Mouse (Mus musculus): ENCODE data around the gene Tmem248. TPM values are rescaled to one million over a fixed set of nuclear protein-coding genes. Genes with fewer than 3 reads are reported as not detected.

The Tmem248 gene
- polyA plus RNA-seq, 1 experiment from 2014 or later, result 47.0 TPM

DNA sequence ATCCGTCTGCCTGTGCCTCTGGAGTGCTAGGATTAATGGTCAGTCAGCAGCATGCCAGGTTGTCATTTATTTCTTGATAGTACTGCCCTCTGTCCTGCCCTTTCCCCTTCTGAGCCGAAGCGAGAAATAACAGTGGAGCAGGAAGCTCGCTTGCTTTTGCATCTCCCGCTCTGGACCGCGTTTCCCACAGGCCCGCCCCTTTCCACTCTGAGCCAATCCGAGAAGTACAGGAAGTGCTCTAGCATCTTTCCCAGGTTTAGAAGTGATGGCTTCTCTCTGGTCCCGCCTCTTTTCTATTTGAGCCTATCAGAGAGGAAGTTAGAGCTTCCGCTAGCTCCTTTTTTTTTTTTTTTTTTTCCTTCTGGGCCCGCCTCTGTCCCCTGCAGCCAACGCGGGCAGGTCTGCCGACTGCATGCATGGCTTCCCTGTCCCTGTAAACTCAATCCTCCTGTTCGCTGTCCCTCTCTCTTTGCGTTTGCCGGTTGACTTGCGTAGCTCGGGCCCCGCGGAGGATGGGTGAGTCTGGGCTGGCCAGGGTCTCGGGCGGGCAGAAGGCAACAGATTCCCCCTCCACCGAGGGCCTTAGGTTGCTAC lies 39.9 kb downstream of the Tmem248 start:
- Histone ChIP-seq H3K27ac (ENCODE audit: low read depth, low read length) (peak overlapping the region; percentile 66), H3K9me3 (ENCODE audit: control insufficient read depth) (no peaks in the 10 kb centered on the region), H3K27me3 (replicated peaks; ENCODE audit: control insufficient read depth, insufficient read depth, low read length) (no peaks in the 10 kb centered on the region), H3K4me1 (replicated peaks; ENCODE audit: control insufficient read depth, insufficient read depth, low read length) (no peaks in the 10 kb centered on the region), H3K9ac (ENCODE audit: low read depth, low read length) (peak overlapping the region; percentile 68), H3K4me3 (ENCODE audit: low read depth, low read length) (peak overlapping the region; percentile 64), H3K4me2 (replicated peaks; ENCODE audit: low read depth) (peak overlapping the region; percentile 71), H3K36me3 (ENCODE audit: control insufficient read depth, insufficient read depth) (peaks cover 18% of the 10 kb centered on the region; the same call in 1 of the 2 replicates)
- ATAC-seq, result peak; percentile 90
- no peak for TF ChIP-seq CTCF (IDR thresholded peaks at IDR 0.05; ENCODE audit: low read depth)
- WGBS, result under 1% methylated on average over 24 of the region's 25 CpGs

DNA sequence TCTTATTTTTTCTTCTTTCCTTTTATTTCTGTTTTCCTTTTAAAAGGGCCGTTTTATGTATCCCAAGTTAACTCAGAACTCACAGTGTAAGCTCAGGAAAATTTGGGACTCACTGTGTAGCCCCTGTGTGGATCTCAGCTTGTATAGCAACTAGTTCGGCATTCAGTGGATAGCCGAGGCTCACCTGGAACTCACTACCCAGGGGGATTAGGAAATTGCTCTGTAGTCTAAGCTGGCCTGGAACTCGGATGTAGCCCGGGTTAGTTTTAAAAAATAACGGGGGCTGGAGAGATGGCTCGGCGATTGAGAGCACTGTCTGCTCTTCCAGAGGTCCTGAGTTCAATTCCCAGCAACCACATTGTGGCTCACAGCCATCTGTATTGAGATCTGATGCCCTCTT lies 40.4 kb downstream of the Tmem248 start:
- no peaks in the 10 kb centered on the region for H3K4me1 ChIP-seq (replicated peaks; ENCODE audit: control insufficient read depth, insufficient read depth, low read length)
- peaks cover 13% of the 10 kb centered on the region; the same call in 1 of the 2 replicates for H3K36me3 ChIP-seq (ENCODE audit: control insufficient read depth, insufficient read depth)
- H3K9ac ChIP-seq (ENCODE audit: low read depth, low read length), result peak overlapping the region; percentile 68
- peak overlapping the region; percentile 71 for H3K4me2 ChIP-seq (replicated peaks; ENCODE audit: low read depth)
- H3K9me3 ChIP-seq (ENCODE audit: control insufficient read depth), result no peaks in the 10 kb centered on the region
- peak overlapping the region; percentile 66 for H3K27ac ChIP-seq (ENCODE audit: low read depth, low read length)
- peak overlapping the region; percentile 64 for H3K4me3 ChIP-seq (ENCODE audit: low read depth, low read length)
- H3K27me3 ChIP-seq (replicated peaks; ENCODE audit: control insufficient read depth, insufficient read depth, low read length), result no peaks in the 10 kb centered on the region
- TF ChIP-seq CTCF (IDR thresholded peaks at IDR 0.05; ENCODE audit: low read depth), result no peak
- 7% methylated on average over 8 of the region's 8 CpGs for WGBS
- ATAC-seq, result no peak

DNA sequence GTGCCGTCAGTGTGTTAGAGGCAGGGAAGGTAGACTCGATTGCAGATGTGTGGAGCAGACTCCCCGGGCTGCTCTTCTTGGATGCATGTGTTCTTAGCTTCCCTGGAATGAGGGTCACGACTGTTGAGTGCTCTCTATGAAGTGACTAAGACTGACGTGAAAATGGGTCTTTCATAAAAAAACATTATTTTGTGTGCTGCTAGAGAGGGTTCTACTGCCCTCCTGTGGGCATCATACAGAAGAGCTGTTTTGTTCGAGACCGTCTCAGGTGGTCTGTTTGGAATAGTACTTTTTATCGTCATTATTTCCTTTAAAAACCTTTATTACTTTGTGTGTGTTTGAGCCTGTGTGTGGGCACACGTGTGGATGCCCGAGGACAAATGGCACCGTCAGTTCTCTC lies 46.6 kb downstream of the Tmem248 start:
- H3K4me3 ChIP-seq (ENCODE audit: low read depth, low read length), result no peak overlapping the region
- WGBS, result 79% methylated on average over 11 of the region's 11 CpGs
- H3K27me3 ChIP-seq (replicated peaks; ENCODE audit: control insufficient read depth, insufficient read depth, low read length), result no peaks in the 10 kb centered on the region
- no peaks in the 10 kb centered on the region for H3K4me1 ChIP-seq (replicated peaks; ENCODE audit: control insufficient read depth, insufficient read depth, low read length)
- no peak overlapping the region for H3K27ac ChIP-seq (ENCODE audit: low read depth, low read length)
- ATAC-seq, result no peak
- peaks cover 14% of the 10 kb centered on the region for H3K36me3 ChIP-seq (ENCODE audit: control insufficient read depth, insufficient read depth)
- H3K9ac ChIP-seq (ENCODE audit: low read depth, low read length), result no peak overlapping the region
- H3K9me3 ChIP-seq (ENCODE audit: control insufficient read depth), result no peaks in the 10 kb centered on the region
- H3K4me2 ChIP-seq (replicated peaks; ENCODE audit: low read depth), result no peak overlapping the region
- peak; percentile 51 for TF ChIP-seq CTCF (IDR thresholded peaks at IDR 0.05; ENCODE audit: low read depth)

DNA sequence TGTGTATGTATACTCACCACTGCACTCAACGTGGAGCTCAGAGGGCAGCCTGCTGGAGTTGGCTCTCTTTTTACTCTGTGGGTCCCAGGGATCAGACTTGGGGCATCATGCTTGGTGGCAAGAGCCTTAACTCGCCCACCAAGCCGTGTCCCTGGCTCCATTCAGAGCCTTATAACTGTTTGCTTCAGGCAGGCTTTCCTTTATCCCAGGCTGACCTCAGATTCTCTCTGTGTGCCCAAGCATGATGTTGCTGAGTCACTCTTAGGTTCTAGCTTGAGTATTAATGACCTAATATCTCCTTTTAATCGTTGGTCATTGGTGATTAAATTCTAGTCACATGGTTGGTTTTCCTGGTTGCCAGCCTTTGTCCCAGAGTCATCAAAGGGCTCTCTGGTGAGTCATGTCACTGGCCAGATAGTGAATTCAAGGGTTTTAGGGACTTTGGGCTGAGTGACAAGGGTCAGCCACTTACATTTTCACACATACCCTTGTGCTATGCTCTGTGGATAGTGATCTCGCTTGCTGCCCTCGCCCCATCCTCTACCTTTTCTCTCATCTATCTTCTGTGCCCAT lies 47.6 kb downstream of the Tmem248 start:
- Histone ChIP-seq H3K4me1 (replicated peaks; ENCODE audit: control insufficient read depth, insufficient read depth, low read length) (no peaks in the 10 kb centered on the region), H3K27ac (ENCODE audit: low read depth, low read length) (peak overlapping the region; percentile 41; the same call in 1 of the 2 replicates), H3K9me3 (ENCODE audit: control insufficient read depth) (no peaks in the 10 kb centered on the region), H3K27me3 (replicated peaks; ENCODE audit: control insufficient read depth, insufficient read depth, low read length) (no peaks in the 10 kb centered on the region), H3K4me3 (ENCODE audit: low read depth, low read length) (no peak overlapping the region), H3K36me3 (ENCODE audit: control insufficient read depth, insufficient read depth) (peaks cover 25% of the 10 kb centered on the region), H3K4me2 (replicated peaks; ENCODE audit: low read depth) (no peak overlapping the region), H3K9ac (ENCODE audit: low read depth, low read length) (no peak overlapping the region)
- no peak for TF ChIP-seq CTCF (IDR thresholded peaks at IDR 0.05; ENCODE audit: low read depth)
- WGBS, result 72% methylated on average over 6 of the region's 6 CpGs
- peak; percentile 86 for ATAC-seq

DNA sequence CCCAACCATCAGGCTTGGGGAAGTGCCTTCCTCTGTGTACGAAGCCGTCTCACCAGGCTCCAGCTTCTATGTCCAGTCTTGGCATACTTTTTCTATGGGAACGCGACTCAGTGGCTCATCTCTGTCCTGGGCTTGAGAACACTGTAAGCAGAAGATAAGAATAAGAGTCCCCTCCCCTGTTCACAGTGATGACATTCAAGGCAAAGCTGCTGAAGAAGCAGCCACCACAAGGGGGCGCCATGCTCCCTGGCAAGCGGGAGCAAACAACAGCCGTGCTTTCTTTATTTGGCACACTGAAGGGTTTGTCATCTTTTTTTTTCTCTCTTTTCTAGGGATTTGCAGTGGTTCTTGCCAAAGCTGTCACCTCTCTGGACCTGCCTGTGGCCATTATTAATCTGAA lies 49.8 kb downstream of the Tmem248 start:
- Histone ChIP-seq H3K4me3 (ENCODE audit: low read depth, low read length) (no peak overlapping the region), H3K9me3 (ENCODE audit: control insufficient read depth) (no peaks in the 10 kb centered on the region), H3K27me3 (replicated peaks; ENCODE audit: control insufficient read depth, insufficient read depth, low read length) (no peaks in the 10 kb centered on the region), H3K4me2 (replicated peaks; ENCODE audit: low read depth) (no peak overlapping the region), H3K27ac (ENCODE audit: low read depth, low read length) (no peak overlapping the region), H3K4me1 (replicated peaks; ENCODE audit: control insufficient read depth, insufficient read depth, low read length) (no peaks in the 10 kb centered on the region), H3K9ac (ENCODE audit: low read depth, low read length) (no peak overlapping the region), H3K36me3 (ENCODE audit: control insufficient read depth, insufficient read depth) (peaks cover 35% of the 10 kb centered on the region)
- peak; percentile 64 for TF ChIP-seq CTCF (IDR thresholded peaks at IDR 0.05; ENCODE audit: low read depth)
- ATAC-seq, result no peak
- WGBS, result 87% methylated on average over 7 of the region's 7 CpGs

DNA sequence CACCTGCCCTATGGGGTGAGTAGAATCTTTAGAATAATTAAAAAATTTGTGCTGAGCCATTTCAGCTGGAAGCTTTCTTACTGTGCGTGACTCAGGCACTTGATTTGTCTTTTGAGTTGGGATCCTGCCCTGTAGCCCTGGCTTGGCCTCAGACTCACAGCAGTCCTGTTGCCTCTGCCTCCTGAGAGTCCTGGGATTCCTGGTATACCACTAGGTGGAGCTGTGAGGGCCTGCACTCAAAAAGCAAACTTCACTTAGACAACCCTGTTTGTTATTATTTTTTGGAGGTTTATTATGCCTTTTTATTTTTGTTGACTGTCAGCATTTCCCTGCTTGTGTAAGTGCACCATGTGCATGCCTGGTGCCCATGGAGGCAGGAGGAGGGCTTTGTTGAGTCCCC lies 50.4 kb downstream of the Tmem248 start:
- Histone ChIP-seq H3K36me3 (ENCODE audit: control insufficient read depth, insufficient read depth) (peaks cover 36% of the 10 kb centered on the region), H3K4me1 (replicated peaks; ENCODE audit: control insufficient read depth, insufficient read depth, low read length) (no peaks in the 10 kb centered on the region), H3K4me3 (ENCODE audit: low read depth, low read length) (no peak overlapping the region), H3K4me2 (replicated peaks; ENCODE audit: low read depth) (no peak overlapping the region), H3K27me3 (replicated peaks; ENCODE audit: control insufficient read depth, insufficient read depth, low read length) (no peaks in the 10 kb centered on the region), H3K27ac (ENCODE audit: low read depth, low read length) (no peak overlapping the region), H3K9ac (ENCODE audit: low read depth, low read length) (no peak overlapping the region), H3K9me3 (ENCODE audit: control insufficient read depth) (no peaks in the 10 kb centered on the region)
- no peak for ATAC-seq
- WGBS, result 91% methylated on average over 1 of the region's 1 CpGs
- peak; percentile 71 for TF ChIP-seq CTCF (IDR thresholded peaks at IDR 0.05; ENCODE audit: low read depth)

Data from intestine, postnatal 0 days (tissue).